Mouse (Mus musculus): ENCODE data around the gene Jarid2. TPM values are rescaled to one million over a fixed set of nuclear protein-coding genes. Genes with fewer than 3 reads are reported as not detected.

Gene Jarid2
- polyA plus RNA-seq, 1 experiment from 2014 or later = 64.4 TPM

GRCm38 (mm10) chr13:44918269-44918668, 189.0 kb downstream of the Jarid2 start:
- 96% methylated on average over 2 of the region's 2 CpGs for WGBS

GRCm38 (mm10) chr13:44921095-44921494, 191.8 kb downstream of the Jarid2 start:
- Histone ChIP-seq H3K9me3 (no peaks in the 10 kb centered on the region), H3K27ac (no peak overlapping the region), H3K36me3 (peaks cover 99% of the 10 kb centered on the region), H3K4me3 (no peak overlapping the region), H3K4me1 (replicated peaks) (no peaks in the 10 kb centered on the region), H3K27me3 (ENCODE audit: insufficient read depth, poor library complexity, severe bottlenecking) (no peaks in the 10 kb centered on the region)
- WGBS = 88% methylated on average over 10 of the region's 10 CpGs
- no peak for DNase-seq (ENCODE audit: low spot score)

More at GRCm38 (mm10) chr13:44918269-44918668, 189.0 kb downstream of the Jarid2 start:
- peaks cover 99% of the 10 kb centered on the region for H3K36me3 ChIP-seq
- no peaks in the 10 kb centered on the region for H3K9me3 ChIP-seq
- no peak for DNase-seq (ENCODE audit: low spot score)
- no peak overlapping the region for H3K4me3 ChIP-seq
- no peak overlapping the region for H3K27ac ChIP-seq
- H3K4me1 ChIP-seq (replicated peaks) = no peaks in the 10 kb centered on the region
- no peaks in the 10 kb centered on the region for H3K27me3 ChIP-seq (ENCODE audit: insufficient read depth, poor library complexity, severe bottlenecking)

GRCm38 (mm10) chr13:44921721-44922120, 192.4 kb downstream of the Jarid2 start:
- Histone ChIP-seq H3K4me1 (replicated peaks) (no peaks in the 10 kb centered on the region), H3K9me3 (no peaks in the 10 kb centered on the region), H3K4me3 (no peak overlapping the region), H3K27ac (no peak overlapping the region), H3K36me3 (peaks cover 97% of the 10 kb centered on the region), H3K27me3 (ENCODE audit: insufficient read depth, poor library complexity, severe bottlenecking) (no peaks in the 10 kb centered on the region)
- DNase-seq (ENCODE audit: low spot score) = no peak
- 93% methylated on average over 5 of the region's 5 CpGs for WGBS

GRCm38 (mm10) chr13:44924042-44924441, 194.8 kb downstream of the Jarid2 start:
- Histone ChIP-seq H3K27ac (no peak overlapping the region), H3K27me3 (ENCODE audit: insufficient read depth, poor library complexity, severe bottlenecking) (no peaks in the 10 kb centered on the region), H3K9me3 (no peaks in the 10 kb centered on the region), H3K36me3 (peaks cover 92% of the 10 kb centered on the region), H3K4me3 (no peak overlapping the region), H3K4me1 (replicated peaks) (no peaks in the 10 kb centered on the region)
- WGBS = 90% methylated on average over 3 of the region's 3 CpGs
- no peak for DNase-seq (ENCODE audit: low spot score)

- 90% methylated on average over 2 of the region's 2 CpGs for WGBS
- no peak overlapping the region for H3K27ac ChIP-seq
- no peaks in the 10 kb centered on the region for H3K4me1 ChIP-seq (replicated peaks)
- no peak for DNase-seq (ENCODE audit: low spot score)
- H3K4me3 ChIP-seq = no peak overlapping the region
- H3K36me3 ChIP-seq = peaks cover 88% of the 10 kb centered on the region
- H3K27me3 ChIP-seq (ENCODE audit: insufficient read depth, poor library complexity, severe bottlenecking) = no peaks in the 10 kb centered on the region
- no peaks in the 10 kb centered on the region for H3K9me3 ChIP-seq
Measured at GRCm38 (mm10) chr13:44925173-44925572, 195.9 kb downstream of the Jarid2 start.

GRCm38 (mm10) chr13:44926311-44926710, 197.0 kb downstream of the Jarid2 start:
- H3K9me3 ChIP-seq = no peaks in the 10 kb centered on the region
- H3K27me3 ChIP-seq (ENCODE audit: insufficient read depth, poor library complexity, severe bottlenecking) = no peaks in the 10 kb centered on the region
- H3K4me1 ChIP-seq (replicated peaks) = no peaks in the 10 kb centered on the region
- no peak for DNase-seq (ENCODE audit: low spot score)
- H3K4me3 ChIP-seq = no peak overlapping the region
- H3K36me3 ChIP-seq = peaks cover 88% of the 10 kb centered on the region
- WGBS = 90% methylated on average over 2 of the region's 2 CpGs
- H3K27ac ChIP-seq = no peak overlapping the region

- 72% methylated on average over 18 of the region's 18 CpGs for WGBS
- Histone ChIP-seq H3K4me1 (replicated peaks) (peaks cover 26% of the 10 kb centered on the region), H3K36me3 (peaks cover 34% of the 10 kb centered on the region), H3K27me3 (ENCODE audit: insufficient read depth, poor library complexity, severe bottlenecking) (no peaks in the 10 kb centered on the region), H3K9me3 (no peaks in the 10 kb centered on the region), H3K4me3 (no peak overlapping the region), H3K27ac (peak overlapping the region; percentile 13; the same call in 1 of the 2 replicates)
- DNase-seq (ENCODE audit: low spot score) = no peak
Measured at GRCm38 (mm10) chr13:44932307-44933264, 203.3 kb downstream of the Jarid2 start.

GRCm38 (mm10) chr13:44933575-44933974, 204.3 kb downstream of the Jarid2 start:
- Histone ChIP-seq H3K36me3 (peaks cover 28% of the 10 kb centered on the region), H3K4me1 (replicated peaks) (peaks cover 26% of the 10 kb centered on the region), H3K27me3 (ENCODE audit: insufficient read depth, poor library complexity, severe bottlenecking) (no peaks in the 10 kb centered on the region), H3K4me3 (no peak overlapping the region), H3K27ac (no peak overlapping the region), H3K9me3 (no peaks in the 10 kb centered on the region)
- 47% methylated on average over 7 of the region's 7 CpGs for WGBS
- DNase-seq (ENCODE audit: low spot score) = no peak

- 88% methylated on average over 3 of the region's 3 CpGs for WGBS
- Histone ChIP-seq H3K9me3 (no peaks in the 10 kb centered on the region), H3K4me3 (no peak overlapping the region), H3K27ac (no peak overlapping the region), H3K36me3 (peaks cover 7% of the 10 kb centered on the region), H3K4me1 (replicated peaks) (peaks cover 23% of the 10 kb centered on the region), H3K27me3 (ENCODE audit: insufficient read depth, poor library complexity, severe bottlenecking) (no peaks in the 10 kb centered on the region)
- DNase-seq (ENCODE audit: low spot score) = no peak
Measured at GRCm38 (mm10) chr13:44937681-44938080, 208.4 kb downstream of the Jarid2 start.

GRCm38 (mm10) chr13:44939326-44940035, 210.2 kb downstream of the Jarid2 start:
- no peak overlapping the region for H3K4me3 ChIP-seq
- H3K36me3 ChIP-seq = peaks cover 23% of the 10 kb centered on the region
- DNase-seq (ENCODE audit: low spot score) = no peak
- H3K27ac ChIP-seq = no peak overlapping the region
- no peaks in the 10 kb centered on the region for H3K27me3 ChIP-seq (ENCODE audit: insufficient read depth, poor library complexity, severe bottlenecking)
- H3K4me1 ChIP-seq (replicated peaks) = peaks cover 5% of the 10 kb centered on the region
- no peaks in the 10 kb centered on the region for H3K9me3 ChIP-seq
- 76% methylated on average over 8 of the region's 8 CpGs for WGBS

- Histone ChIP-seq H3K4me1 (replicated peaks) (peaks cover 14% of the 10 kb centered on the region), H3K27me3 (ENCODE audit: insufficient read depth, poor library complexity, severe bottlenecking) (no peaks in the 10 kb centered on the region), H3K27ac (no peak overlapping the region), H3K36me3 (peaks cover 19% of the 10 kb centered on the region), H3K4me3 (no peak overlapping the region), H3K9me3 (no peaks in the 10 kb centered on the region)
- 90% methylated on average over 2 of the region's 2 CpGs for WGBS
- no peak for DNase-seq (ENCODE audit: low spot score)
Measured at GRCm38 (mm10) chr13:44943618-44944017, 214.3 kb downstream of the Jarid2 start.

- Histone ChIP-seq H3K36me3 (peaks cover 23% of the 10 kb centered on the region), H3K27ac (peak overlapping the region; percentile 84), H3K4me1 (replicated peaks) (peaks cover 11% of the 10 kb centered on the region), H3K27me3 (ENCODE audit: insufficient read depth, poor library complexity, severe bottlenecking) (no peaks in the 10 kb centered on the region), H3K9me3 (no peaks in the 10 kb centered on the region), H3K4me3 (peak overlapping the region; percentile 37)
- WGBS = 59% methylated on average over 8 of the region's 8 CpGs
- DNase-seq (ENCODE audit: low spot score) = no peak
Measured at GRCm38 (mm10) chr13:44946880-44947635, 217.8 kb downstream of the Jarid2 start.
